Mouse (Mus musculus) heart, postnatal 0 days (tissue): ENCODE results near the gene Pusl1. TPM values are rescaled to one million over a fixed set of nuclear protein-coding genes. Genes with fewer than 3 reads are reported as not detected.
A peak's percentile ranks its signal among the peaks of the same experiment; 100 is the strongest.

ENCODE experiments used
- ATAC-seq: fragments of 200-750 bp; cut with Nextera tagmentation; 2 replicates; pipeline ENCODE4 v1.8.0; 2017; ENCODE audit warnings: low read depth, moderate number of reproducible peaks, moderate library complexity; ENCODE audit not compliant: insufficient read depth
- DNase-seq: peaks from one replicate; pipeline ENCODE4 v3.0.0-alpha.2; 2016; ENCODE audit warnings: low spot score
- H3K27ac ChIP-seq: fragments of 300-500 bp; sonication (generic); 2 replicates; pipeline ENCODE4 v1.5.1; 2014; ENCODE audit warnings: low read depth, mild to moderate bottlenecking
- H3K27me3 ChIP-seq: fragments of 300-500 bp; sonication (generic); 2 replicates; pipeline ENCODE4 v1.6.1; 2014; ENCODE audit warnings: low read length, mixed read lengths; ENCODE audit not compliant: control insufficient read depth, insufficient read depth
- H3K36me3 ChIP-seq: fragments of 300-500 bp; sonication (generic); replicated peaks from 2 replicates; pipeline ENCODE4 v1.6.1; 2014; ENCODE audit warnings: low read length, mixed read lengths; ENCODE audit not compliant: control insufficient read depth, insufficient read depth
- H3K4me1 ChIP-seq: fragments of 300-500 bp; sonication (generic); 2 replicates; pipeline ENCODE4 v1.6.1; 2014; ENCODE audit warnings: antibody characterized with exemption; ENCODE audit not compliant: control insufficient read depth, insufficient read depth
- H3K4me2 ChIP-seq: fragments of 300-500 bp; sonication (generic); 2 replicates; pipeline ENCODE4 v1.6.1; 2014; ENCODE audit warnings: low read depth, mild to moderate bottlenecking, low read length, moderate library complexity
- H3K4me3 ChIP-seq: fragments of 300-500 bp; sonication (generic); 2 replicates; pipeline ENCODE4 v1.5.1; 2014; ENCODE audit warnings: low read depth, low read length
- H3K9ac ChIP-seq: fragments of 300-500 bp; sonication (generic); replicated peaks from 2 replicates; pipeline ENCODE4 v1.6.1; 2014; ENCODE audit warnings: low read depth, low read length, mixed read lengths
- H3K9me3 ChIP-seq: fragments of 300-500 bp; sonication (generic); replicated peaks from 2 replicates; pipeline ENCODE4 v1.6.1; 2016; ENCODE audit warnings: low read length; ENCODE audit not compliant: control insufficient read depth
- CTCF ChIP-seq: IDR thresholded peaks from 2 replicates; pipeline ENCODE4 v1.5.1; 2016; ENCODE audit warnings: antibody characterized with exemption, control low read depth, low read depth
- EP300 ChIP-seq: IDR thresholded peaks from 2 replicates; pipeline ENCODE4 v1.6.1; 2016; ENCODE audit warnings: antibody characterized with exemption, low read depth
- WGBS: fragments of 180-500 bp; shearing (Covaris S2); extraction: QIAGEN DNeasy Blood & Tissue Kit; methylation state at CpG from one replicate; pipeline ENCODE4 v1.1.7; 2014; 5-methylcytosine and 5-hydroxymethylcytosine counted together
- microRNA-seq: library from miRNA; unstranded; fragments of <30 nt; microRNA quantifications from one replicate; pipeline ENCODE4, GENCODE M21; 2016
- polyA plus RNA-seq: library from polyadenylated mRNA; unstranded; fragments of >200 nt; fragmentation: Nextera tagmentation; extraction: Ambion mirVana; gene quantifications from 2 replicates; pipeline ENCODE4 v1.2.1, GENCODE M21; 2015
- total RNA-seq: library from RNA; depleted of rRNA; stranded (reverse); fragments of >200 nt; gene quantifications from 2 replicates; pipeline ENCODE4 v1.2.3, GENCODE M21; 2014; ENCODE audit warnings: low replicate concordance; rRNA removed

Pusl1 gene
- total and polyA plus RNA-seq, 2 experiments from 2014 or later: 22.3 to 33.9 TPM

GRCm38 (mm10) chr4:155841003-155841454, 50.6 kb downstream of the Pusl1 start:
- peak overlapping the region; percentile 84; the same call in 1 of the 2 replicates for H3K27ac ChIP-seq
- no peak for TF ChIP-seq EP300
- peak; percentile 18; the same call in 1 of the 2 replicates for TF ChIP-seq CTCF
- H3K9me3 ChIP-seq: no peaks in the 10 kb centered on the region
- peaks cover 16% of the 10 kb centered on the region; the same call in 1 of the 2 replicates for H3K4me1 ChIP-seq
- H3K4me2 ChIP-seq: peak overlapping the region; percentile 66
- peak overlapping the region; percentile 46 for H3K4me3 ChIP-seq
- H3K9ac ChIP-seq: peak overlapping the region; percentile 41
- peak; percentile 48 for DNase-seq
- 0 out of 2 replicates have a peak, but pooled peaks cover 6% of the 10 kb centered on the region for H3K27me3 ChIP-seq
- WGBS: 1% methylated on average over 32 of the region's 32 CpGs
- ATAC-seq: peak; percentile 28
- H3K36me3 ChIP-seq: no peaks in the 10 kb centered on the region

- Histone ChIP-seq H3K27me3 (0 out of 2 replicates have a peak, but pooled peaks cover 6% of the 10 kb centered on the region), H3K9ac (peak overlapping the region; percentile 41), H3K27ac (peak overlapping the region; percentile 84), H3K4me2 (peak overlapping the region; percentile 66), H3K4me3 (peak overlapping the region; percentile 46), H3K9me3 (no peaks in the 10 kb centered on the region), H3K36me3 (no peaks in the 10 kb centered on the region), H3K4me1 (peaks cover 16% of the 10 kb centered on the region; the same call in 1 of the 2 replicates)
- DNase-seq (no peak), ATAC-seq (0 out of 2 replicates have a peak, but pooled peaks have one; percentile 0)
- TF ChIP-seq CTCF: no peak
- no peak for TF ChIP-seq EP300
- 12% methylated on average over 8 of the region's 8 CpGs for WGBS
Measured at GRCm38 (mm10) chr4:155840076-155841002, 51.2 kb downstream of the Pusl1 start.

- H3K4me2 ChIP-seq: peak within 1 kb of the TSS; percentile 66
- 8% methylated on average over 16 of the region's 16 CpGs for WGBS
- no peak for TF ChIP-seq CTCF
- TF ChIP-seq EP300: no peak
Measured at GRCm38 (mm10) chr4:155839483-155839910, 52.1 kb downstream of the Pusl1 start, which contains the start of gene Mxra8. Gene Mxra8 (plus strand): TSS chr4:155839680.

GRCm38 (mm10) chr4:155838187-155839153, 53.1 kb downstream of the Pusl1 start:
- Histone ChIP-seq H3K36me3 (no peaks in the 10 kb centered on the region), H3K4me2 (no peak overlapping the region), H3K9me3 (no peaks in the 10 kb centered on the region), H3K4me1 (peaks cover 16% of the 10 kb centered on the region; the same call in 1 of the 2 replicates), H3K27me3 (0 out of 2 replicates have a peak, but pooled peaks cover 6% of the 10 kb centered on the region), H3K27ac (peak overlapping the region; percentile 84), H3K9ac (no peak overlapping the region), H3K4me3 (no peak overlapping the region)
- TF ChIP-seq CTCF (no peak), EP300 (no peak)
- 36% methylated on average over 8 of the region's 8 CpGs for WGBS
- DNase-seq: peak; percentile 43
- ATAC-seq: peak; percentile 2; the same call in 1 of the 2 replicates

More at GRCm38 (mm10) chr4:155839483-155839910, 52.1 kb downstream of the Pusl1 start, which contains the start of gene Mxra8:
- peak within 1 kb of the TSS; percentile 41 for H3K9ac ChIP-seq
- H3K4me3 ChIP-seq: peak within 1 kb of the TSS; percentile 46
- ATAC-seq (peak; percentile 82), DNase-seq (peak; percentile 90)
- H3K27ac ChIP-seq: peak within 1 kb of the TSS; percentile 84
- no peaks in the 10 kb centered on the region for H3K36me3 ChIP-seq
- H3K27me3 ChIP-seq: 0 out of 2 replicates have a peak, but pooled peaks cover 6% of the 10 kb centered on the region
- peaks cover 16% of the 10 kb centered on the region; the same call in 1 of the 2 replicates for H3K4me1 ChIP-seq
- no peaks in the 10 kb centered on the region for H3K9me3 ChIP-seq

Small RNAs within 50 kb of the gene (microRNA-seq; reads per million reads assigned to microRNA genes)
- gene Gm22991: not detected

Other genes with a start within 250 kb of the Pusl1 start
- gene Gm10563, start 246.4 kb downstream of the Pusl1 start, total RNA-seq: not detected in 2 replicates
- not detected in 2 replicates for gene Gm10563, start 246.4 kb downstream of the Pusl1 start, polyA plus RNA-seq
- gene Mmp23, start 238.4 kb downstream of the Pusl1 start, total RNA-seq: 66.6 and 76.6 TPM in 2 replicates
- 49.8 and 49.9 TPM in 2 replicates for gene Mmp23, start 238.4 kb downstream of the Pusl1 start, polyA plus RNA-seq
- 27.3 and 30.4 TPM in 2 replicates for gene Mib2, start 222.6 kb downstream of the Pusl1 start, total RNA-seq
- gene Mib2, start 222.6 kb downstream of the Pusl1 start, polyA plus RNA-seq: 9.9 and 12.1 TPM in 2 replicates
- gene Fndc10, start 197.4 kb downstream of the Pusl1 start, total RNA-seq: 4.1 and 9.7 TPM in 2 replicates
- gene Fndc10, start 197.4 kb downstream of the Pusl1 start, polyA plus RNA-seq: 1.8 and 2.1 TPM in 2 replicates
- gene Ssu72, start 187.0 kb downstream of the Pusl1 start, total RNA-seq: 83.6 and 95.7 TPM in 2 replicates
- gene Ssu72, start 187.0 kb downstream of the Pusl1 start, polyA plus RNA-seq: 106 TPM in 2 replicates
- gene Tmem240, start 157.0 kb downstream of the Pusl1 start, total RNA-seq: 0.57 and 1.7 TPM in 2 replicates
- gene Tmem240, start 157.0 kb downstream of the Pusl1 start, polyA plus RNA-seq: 0.41 and 0.48 TPM in 2 replicates
- gene Atad3a, start 130.7 kb downstream of the Pusl1 start, total RNA-seq: 123 and 128 TPM in 2 replicates
- 85.3 and 99.3 TPM in 2 replicates for gene Atad3a, start 130.7 kb downstream of the Pusl1 start, polyA plus RNA-seq
- gene Vwa1, start 117.1 kb downstream of the Pusl1 start, total RNA-seq: 15.5 and 20.0 TPM in 2 replicates
- 7.1 and 7.5 TPM in 2 replicates for gene Vwa1, start 117.1 kb downstream of the Pusl1 start, polyA plus RNA-seq
- gene Tmem88b, start 105.9 kb downstream of the Pusl1 start, total RNA-seq: 3.4 and 4.2 TPM in 2 replicates
- 2.5 and 2.9 TPM in 2 replicates for gene Tmem88b, start 105.9 kb downstream of the Pusl1 start, polyA plus RNA-seq
- not detected in 2 replicates for gene Ankrd65, start 101.3 kb downstream of the Pusl1 start, total RNA-seq
- gene Ankrd65, start 101.3 kb downstream of the Pusl1 start, polyA plus RNA-seq: 0.26 TPM in 1 of 2 replicates, not detected in the other
- gene Mrpl20, start 88.9 kb downstream of the Pusl1 start, total RNA-seq: 32.2 and 91.4 TPM in 2 replicates
- 188 and 207 TPM in 2 replicates for gene Mrpl20, start 88.9 kb downstream of the Pusl1 start, polyA plus RNA-seq
- 58.7 and 80.7 TPM in 2 replicates for gene Ccnl2, start 79.3 kb downstream of the Pusl1 start, total RNA-seq
- 79.6 and 83.0 TPM in 2 replicates for gene Ccnl2, start 79.3 kb downstream of the Pusl1 start, polyA plus RNA-seq
- gene Aurkaip1, start 60.5 kb downstream of the Pusl1 start, total RNA-seq: 122 and 146 TPM in 2 replicates
- 155 TPM in 2 replicates for gene Aurkaip1, start 60.5 kb downstream of the Pusl1 start, polyA plus RNA-seq
- gene Mxra8, start 52.1 kb downstream of the Pusl1 start, total RNA-seq: 99.5 and 113 TPM in 2 replicates
- gene Mxra8, start 52.1 kb downstream of the Pusl1 start, polyA plus RNA-seq: 57.8 and 62.6 TPM in 2 replicates
- 49.5 and 76.4 TPM in 2 replicates for gene Dvl1, start 44.4 kb downstream of the Pusl1 start, total RNA-seq
- gene Dvl1, start 44.4 kb downstream of the Pusl1 start, polyA plus RNA-seq: 2.8 and 2.9 TPM in 2 replicates
- 0.11 and 0.19 TPM in 2 replicates for gene Tas1r3, start 28.4 kb downstream of the Pusl1 start, total RNA-seq
- gene Tas1r3, start 28.4 kb downstream of the Pusl1 start, polyA plus RNA-seq: 0.04 and 0.05 TPM in 2 replicates
- 9.8 and 11.8 TPM in 2 replicates for gene Cptp, start 22.3 kb downstream of the Pusl1 start, total RNA-seq
- 7.0 and 7.2 TPM in 2 replicates for gene Cptp, start 22.3 kb downstream of the Pusl1 start, polyA plus RNA-seq
- 19.0 and 25.1 TPM in 2 replicates for gene Ints11, start 22.2 kb downstream of the Pusl1 start, total RNA-seq
- gene Ints11, start 22.2 kb downstream of the Pusl1 start, polyA plus RNA-seq: 20.0 and 21.6 TPM in 2 replicates
- 16.3 and 31.2 TPM in 2 replicates for gene Acap3, start within 50 bp of the Pusl1 start, total RNA-seq
- 5.8 and 6.4 TPM in 2 replicates for gene Acap3, start within 50 bp of the Pusl1 start, polyA plus RNA-seq
- gene Ube2j2, start 52.0 kb upstream of the Pusl1 start, total RNA-seq: 46.4 and 46.8 TPM in 2 replicates
- gene Ube2j2, start 52.0 kb upstream of the Pusl1 start, polyA plus RNA-seq: 63.3 and 66.9 TPM in 2 replicates
- 42.5 and 51.4 TPM in 2 replicates for gene C1qtnf12, start 70.5 kb upstream of the Pusl1 start, total RNA-seq
- gene C1qtnf12, start 70.5 kb upstream of the Pusl1 start, polyA plus RNA-seq: 20.5 and 20.8 TPM in 2 replicates
- gene B3galt6, start 100.9 kb upstream of the Pusl1 start, total RNA-seq: 3.9 and 11.2 TPM in 2 replicates
- gene B3galt6, start 100.9 kb upstream of the Pusl1 start, polyA plus RNA-seq: 5.0 and 5.7 TPM in 2 replicates
- gene Sdf4, start 101.1 kb upstream of the Pusl1 start, total RNA-seq: 88.4 and 114 TPM in 2 replicates
- 102 and 105 TPM in 2 replicates for gene Sdf4, start 101.1 kb upstream of the Pusl1 start, polyA plus RNA-seq
- not detected in 2 replicates for gene Tnfrsf4, start 122.1 kb upstream of the Pusl1 start, total RNA-seq
- 0.26 and 0.31 TPM in 2 replicates for gene Tnfrsf4, start 122.1 kb upstream of the Pusl1 start, polyA plus RNA-seq
- 2.2 TPM in 1 of 2 replicates, not detected in the other for gene Tnfrsf18, start 134.4 kb upstream of the Pusl1 start, total RNA-seq
- 0.88 and 1.00 TPM in 2 replicates for gene Tnfrsf18, start 134.4 kb upstream of the Pusl1 start, polyA plus RNA-seq
- gene Ttll10, start 167.6 kb upstream of the Pusl1 start, total RNA-seq: not detected in 2 replicates
- gene Ttll10, start 167.6 kb upstream of the Pusl1 start, polyA plus RNA-seq: 0.08 TPM in 1 of 2 replicates, not detected in the other
- 6.7 and 14.6 TPM in 2 replicates for gene 9430015G10Rik, start 218.2 kb upstream of the Pusl1 start, total RNA-seq
- gene 9430015G10Rik, start 218.2 kb upstream of the Pusl1 start, polyA plus RNA-seq: 3.8 and 4.3 TPM in 2 replicates
- not detected in 2 replicates for gene Rnf223, start 238.7 kb upstream of the Pusl1 start, total RNA-seq
- gene Rnf223, start 238.7 kb upstream of the Pusl1 start, polyA plus RNA-seq: not detected in 2 replicates